Mouse (Mus musculus): ENCODE data around the gene Bahcc1. TPM values are rescaled to one million over a fixed set of nuclear protein-coding genes. Genes with fewer than 3 reads are reported as not detected.

The Bahcc1 gene
- total and polyA plus RNA-seq, 2 experiments from 2014 or later = 6.5 to 26.5 TPM

- H3K9ac ChIP-seq = no peak overlapping the region
- WGBS = 77% methylated on average over 10 of the region's 10 CpGs
- H3K4me3 ChIP-seq (ENCODE audit: low read depth, low read length) = no peak overlapping the region
- H3K9me3 ChIP-seq (ENCODE audit: low read length) = no peaks in the 10 kb centered on the region
- DNase-seq = no peak
- no peaks in the 10 kb centered on the region for H3K27me3 ChIP-seq (ENCODE audit: insufficient read depth, low read length)
- no peak overlapping the region for H3K4me2 ChIP-seq (ENCODE audit: low read depth)
- ATAC-seq = no peak
- H3K27ac ChIP-seq (ENCODE audit: low read depth, low read length) = no peak overlapping the region
- H3K4me1 ChIP-seq (ENCODE audit: insufficient read depth) = peaks cover 6% of the 10 kb centered on the region; the same call in 1 of the 2 replicates
- no peak for TF ChIP-seq CTCF (IDR thresholded peaks at IDR 0.05; ENCODE audit: low read depth)
- H3K36me3 ChIP-seq (ENCODE audit: insufficient read depth) = no peaks in the 10 kb centered on the region
Measured at GRCm38 (mm10) chr11:120248160-120248793, 15.5 kb downstream of the Bahcc1 start.

GRCm38 (mm10) chr11:120248899-120249298 lies 16.2 kb downstream of the Bahcc1 start:
- Histone ChIP-seq H3K36me3 (ENCODE audit: insufficient read depth) (no peaks in the 10 kb centered on the region), H3K9me3 (ENCODE audit: low read length) (no peaks in the 10 kb centered on the region), H3K27ac (ENCODE audit: low read depth, low read length) (no peak overlapping the region), H3K27me3 (ENCODE audit: insufficient read depth, low read length) (no peaks in the 10 kb centered on the region), H3K9ac (no peak overlapping the region), H3K4me1 (ENCODE audit: insufficient read depth) (peaks cover 10% of the 10 kb centered on the region; the same call in 1 of the 2 replicates), H3K4me3 (ENCODE audit: low read depth, low read length) (no peak overlapping the region), H3K4me2 (ENCODE audit: low read depth) (no peak overlapping the region)
- no peak for ATAC-seq
- TF ChIP-seq CTCF (IDR thresholded peaks at IDR 0.05; ENCODE audit: low read depth) = no peak
- no peak for DNase-seq
- 69% methylated on average over 6 of the region's 6 CpGs for WGBS

- 85% methylated on average over 18 of the region's 18 CpGs for whole genome bisulfite sequencing
Measured at GRCm38 (mm10) chr11:120250991-120251949, 18.5 kb downstream of the Bahcc1 start.

GRCm38 (mm10) chr11:120251950-120252308 lies 19.2 kb downstream of the Bahcc1 start:
- H3K4me1 ChIP-seq (ENCODE audit: insufficient read depth) = peaks cover 27% of the 10 kb centered on the region
- no peak for ATAC-seq
- no peak overlapping the region for H3K27ac ChIP-seq (ENCODE audit: low read depth, low read length)

More at GRCm38 (mm10) chr11:120250991-120251949, 18.5 kb downstream of the Bahcc1 start:
- Histone ChIP-seq H3K27ac (ENCODE audit: low read depth, low read length) (no peak overlapping the region), H3K4me1 (ENCODE audit: insufficient read depth) (peaks cover 20% of the 10 kb centered on the region), H3K4me3 (ENCODE audit: low read depth, low read length) (no peak overlapping the region), H3K36me3 (ENCODE audit: insufficient read depth) (no peaks in the 10 kb centered on the region), H3K9ac (no peak overlapping the region), H3K27me3 (ENCODE audit: insufficient read depth, low read length) (no peaks in the 10 kb centered on the region), H3K9me3 (ENCODE audit: low read length) (no peaks in the 10 kb centered on the region), H3K4me2 (ENCODE audit: low read depth) (no peak overlapping the region)
- no peak for TF ChIP-seq CTCF (IDR thresholded peaks at IDR 0.05; ENCODE audit: low read depth)
- ATAC-seq = no peak
- no peak for DNase-seq

GRCm38 (mm10) chr11:120252398-120252797 lies 19.7 kb downstream of the Bahcc1 start:
- H3K4me3 ChIP-seq (ENCODE audit: low read depth, low read length) = no peak overlapping the region
- no peak overlapping the region for H3K4me2 ChIP-seq (ENCODE audit: low read depth)
- no peak overlapping the region for H3K27ac ChIP-seq (ENCODE audit: low read depth, low read length)
- H3K4me1 ChIP-seq (ENCODE audit: insufficient read depth) = peaks cover 30% of the 10 kb centered on the region
- H3K27me3 ChIP-seq (ENCODE audit: insufficient read depth, low read length) = no peaks in the 10 kb centered on the region
- no peaks in the 10 kb centered on the region for H3K9me3 ChIP-seq (ENCODE audit: low read length)
- H3K9ac ChIP-seq = no peak overlapping the region
- DNase-seq (no peak), ATAC-seq (no peak)
- 27% methylated on average over 5 of the region's 5 CpGs for WGBS
- 0 out of 2 replicates have a peak, but pooled peaks have one; percentile 23 for TF ChIP-seq CTCF (IDR thresholded peaks at IDR 0.05; ENCODE audit: low read depth)
- H3K36me3 ChIP-seq (ENCODE audit: insufficient read depth) = no peaks in the 10 kb centered on the region

More at GRCm38 (mm10) chr11:120251950-120252308, 19.2 kb downstream of the Bahcc1 start:
- no peak overlapping the region for H3K4me3 ChIP-seq (ENCODE audit: low read depth, low read length)
- H3K9me3 ChIP-seq (ENCODE audit: low read length) = no peaks in the 10 kb centered on the region
- no peak overlapping the region for H3K4me2 ChIP-seq (ENCODE audit: low read depth)
- H3K9ac ChIP-seq = no peak overlapping the region
- DNase-seq = no peak
- TF ChIP-seq CTCF (IDR thresholded peaks at IDR 0.05; ENCODE audit: low read depth) = no peak
- H3K27me3 ChIP-seq (ENCODE audit: insufficient read depth, low read length) = no peaks in the 10 kb centered on the region
- 56% methylated on average over 6 of the region's 6 CpGs for WGBS
- H3K36me3 ChIP-seq (ENCODE audit: insufficient read depth) = no peaks in the 10 kb centered on the region

- Histone ChIP-seq H3K9ac (no peak overlapping the region), H3K4me2 (ENCODE audit: low read depth) (no peak overlapping the region), H3K4me1 (ENCODE audit: insufficient read depth) (peaks cover 30% of the 10 kb centered on the region), H3K36me3 (ENCODE audit: insufficient read depth) (no peaks in the 10 kb centered on the region), H3K4me3 (ENCODE audit: low read depth, low read length) (no peak overlapping the region), H3K9me3 (ENCODE audit: low read length) (no peaks in the 10 kb centered on the region), H3K27me3 (ENCODE audit: insufficient read depth, low read length) (no peaks in the 10 kb centered on the region), H3K27ac (ENCODE audit: low read depth, low read length) (no peak overlapping the region; the same call in 1 of the 2 replicates)
- DNase-seq (peak; percentile 72), ATAC-seq (peak; percentile 73)
- no peak for TF ChIP-seq CTCF (IDR thresholded peaks at IDR 0.05; ENCODE audit: low read depth)
- 45% methylated on average over 12 of the region's 12 CpGs for WGBS
Measured at GRCm38 (mm10) chr11:120252843-120253645, 20.3 kb downstream of the Bahcc1 start.

All from forebrain, postnatal 0 days (tissue).